Mouse (Mus musculus): ENCODE measurements around the gene Paox.

Paox gene

DNA sequence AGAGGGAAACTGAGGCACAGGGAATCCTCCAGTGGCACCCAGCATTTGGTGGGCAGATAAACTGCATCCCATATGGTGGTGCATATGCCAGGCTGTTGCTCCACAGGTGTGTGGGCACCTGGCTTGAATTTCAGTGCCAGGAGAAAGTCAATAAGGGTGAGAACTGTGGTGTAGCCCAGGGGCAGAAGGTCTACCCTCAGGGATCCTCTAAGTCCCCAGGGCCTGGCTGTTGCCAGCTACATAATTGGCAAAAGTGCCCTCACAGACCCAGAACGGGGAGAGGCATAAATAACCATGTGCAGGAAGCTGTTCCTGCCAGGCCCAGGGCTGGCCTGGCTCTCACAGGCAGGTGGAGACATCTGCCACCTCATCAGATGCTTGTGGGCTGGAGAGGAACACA lies 57.3 kb downstream of the Paox start, which contains the start of gene Olfr523:
TSS of gene Olfr523 (plus strand) at position 282 of the 400 bp plus-strand sequence.
- DNase-seq, result peak; percentile 50 to 57

DNA sequence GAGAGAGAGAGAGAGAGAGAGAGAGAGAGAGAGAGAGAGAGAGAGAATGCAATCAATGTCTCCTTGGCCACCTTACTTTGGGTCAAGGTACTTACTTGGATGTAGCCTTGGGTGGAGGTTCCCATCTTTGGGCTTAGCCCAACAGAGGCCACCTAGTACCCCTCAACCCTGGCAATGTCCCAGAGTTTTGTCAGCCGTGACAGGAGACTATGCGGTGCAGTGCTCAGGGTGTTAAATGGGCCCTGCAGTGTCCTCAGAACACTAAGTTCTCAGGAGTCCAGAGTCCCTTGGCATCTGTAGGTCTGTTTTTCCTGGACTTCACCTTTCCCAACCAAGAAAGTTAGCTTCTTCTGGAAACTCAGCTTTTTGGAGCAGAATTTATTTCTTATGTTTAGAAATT lies 63.6 kb downstream of the Paox start:
- DNase-seq, result no peak

DNA sequence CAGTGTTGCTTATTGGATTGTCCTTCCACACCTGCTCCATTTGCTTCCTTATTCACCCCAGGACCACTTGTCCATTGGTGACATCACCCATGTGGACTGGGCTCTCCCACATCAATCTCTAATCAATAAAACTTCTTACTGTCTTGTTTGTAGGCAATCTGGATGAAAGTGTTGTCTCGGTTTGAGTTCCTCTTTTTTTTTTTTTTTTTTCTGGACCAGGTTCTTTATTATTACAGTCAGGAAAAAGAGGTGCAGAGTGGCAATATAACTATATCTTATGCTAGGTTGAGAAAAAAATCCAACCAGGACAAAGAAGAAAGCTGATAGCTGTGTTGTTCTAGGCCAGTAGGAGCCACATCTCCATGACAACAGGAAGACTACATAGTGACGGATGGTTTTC lies 65.1 kb downstream of the Paox start:
- DNase-seq, result no peak

DNA sequence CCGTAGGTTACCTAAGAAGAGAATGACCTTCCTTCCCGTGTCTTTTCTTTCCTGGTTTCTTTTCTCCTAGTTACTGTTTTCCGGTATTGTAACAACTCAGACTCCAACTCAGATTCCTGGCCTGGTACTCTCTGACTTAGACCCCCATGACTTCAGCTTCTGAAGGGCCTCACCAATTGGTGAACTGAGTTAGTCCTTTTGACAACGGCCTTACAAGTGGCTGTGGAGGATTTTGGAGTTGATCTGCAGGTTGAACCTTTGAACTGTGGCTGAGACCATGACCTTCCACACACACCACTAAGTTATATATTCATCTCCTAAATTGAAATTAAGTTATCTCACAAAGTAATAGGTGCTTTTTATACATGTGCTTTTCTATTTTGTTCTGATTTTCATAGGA lies 68.6 kb downstream of the Paox start:
- no peak for DNase-seq
